Mouse (Mus musculus) left cerebral cortex, postnatal 25 days (tissue): ENCODE results near the gene Pus10. TPM values are rescaled to one million over a fixed set of nuclear protein-coding genes. Genes with fewer than 3 reads are reported as not detected.
A peak's percentile ranks its signal among the peaks of the same experiment; 100 is the strongest.

ENCODE experiments used
- DNase-seq, 2 experiments: peaks; one replicate each; pipeline ENCODE4 v3.0.0; 2022; ENCODE audit warnings: low spot score in 2 of 2, mixed read lengths in 1 of 2
- intact Hi-C: fragments of 180-260 bp; cut with DNase I; formaldehyde crosslinking; loops from one replicate; pipeline ENCODE4 v1.15.1; 2025
- total RNA-seq, 2 experiments: library from RNA; stranded (reverse); gene quantifications; 2 replicates each; pipeline ENCODE4 v1.2.3; 2021

Gene Pus10
- total RNA-seq, 2 experiments from 2014 or later, result 16.0 to 19.6 TPM

GRCm38 (mm10) chr11:23686671-23687070 is 21.2 kb downstream of the Pus10 start:
- DNase-seq, result no peak
- intact Hi-C loops, result no loop called here

DNA sequence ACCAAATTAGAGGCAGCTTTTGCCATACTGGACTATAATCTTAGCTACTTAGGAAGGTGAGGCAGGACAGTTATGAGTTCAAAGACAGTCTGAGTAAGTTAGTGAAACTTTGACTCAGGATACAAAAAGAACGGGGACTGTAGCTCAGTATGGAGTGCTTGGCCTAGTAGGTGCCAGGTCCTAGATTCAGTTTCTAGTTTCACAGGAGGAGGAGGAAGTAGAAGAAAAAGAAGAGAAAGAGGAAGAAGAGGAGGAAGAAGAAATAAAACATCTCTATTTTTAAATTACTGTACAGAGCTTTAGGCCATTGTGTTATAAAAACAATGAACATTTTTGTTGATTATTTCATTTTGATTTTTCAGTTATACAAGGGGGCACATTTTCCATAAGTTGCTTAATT is 22.6 kb downstream of the Pus10 start:
- intact Hi-C loops, result no loop called here
- DNase-seq, result no peak

DNA sequence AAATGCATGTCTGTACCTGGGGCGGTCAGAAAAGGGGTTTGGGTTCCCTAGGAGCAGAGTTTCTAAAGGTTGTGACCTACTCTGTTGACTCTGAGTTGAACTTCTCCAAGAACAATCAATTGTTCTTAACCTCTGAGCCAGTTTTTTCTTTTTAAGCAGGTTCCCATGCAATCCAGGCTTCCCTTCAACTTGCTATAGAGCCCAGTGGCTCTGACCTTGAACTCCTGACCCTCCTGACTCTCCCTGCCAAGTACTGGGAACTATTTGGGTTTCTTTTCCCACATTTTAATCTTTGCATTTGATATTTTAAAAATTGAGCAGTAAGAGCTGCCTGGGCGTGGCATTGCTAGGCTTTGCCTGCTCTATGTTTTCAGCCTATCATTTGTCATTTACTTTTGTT is 27.8 kb downstream of the Pus10 start:
- DNase-seq, result no peak
- intact Hi-C loops, result no loop called here

DNA sequence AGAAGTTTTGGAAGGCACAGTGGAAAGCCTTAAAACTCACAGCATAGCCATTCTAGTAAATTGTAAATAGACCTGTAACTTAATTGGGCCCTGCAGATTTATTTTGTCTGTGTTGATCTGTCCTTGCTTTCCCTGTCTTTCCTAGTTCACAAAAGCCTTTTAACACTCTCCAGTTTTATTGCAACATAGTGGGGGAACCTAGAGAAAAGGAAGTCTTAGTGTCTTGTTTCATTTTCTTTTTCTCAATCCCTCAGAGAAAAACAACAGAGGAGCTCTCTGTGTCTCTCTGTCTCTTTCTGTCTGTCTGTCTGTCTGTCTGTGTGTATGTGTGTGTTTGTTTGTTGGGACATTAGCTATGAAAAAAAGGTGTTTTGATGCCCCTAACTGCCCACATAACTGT is 30.4 kb downstream of the Pus10 start:
- DNase-seq, result no peak
- intact Hi-C loops, result no loop called here

DNA sequence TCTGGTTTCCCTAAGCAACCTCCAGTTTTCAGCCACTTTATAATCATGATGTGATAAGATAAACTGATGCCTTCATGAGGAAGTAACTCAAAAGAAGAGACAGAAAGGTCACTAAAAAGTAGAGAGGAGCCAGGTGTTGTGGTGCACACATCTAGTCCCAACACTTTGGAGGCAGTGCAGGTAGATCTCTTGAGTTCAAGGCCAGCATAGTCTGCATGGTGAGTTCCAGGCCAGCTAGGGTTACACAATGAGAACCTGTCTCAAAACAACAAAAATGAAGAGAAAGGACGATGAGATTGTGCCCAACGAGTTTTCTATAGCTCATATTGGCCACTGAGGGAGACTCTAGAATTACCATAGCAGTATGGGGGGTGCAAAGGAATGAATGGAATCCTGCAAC is 33.1 kb downstream of the Pus10 start:
- intact Hi-C loops, result no loop called here
- no peak for DNase-seq

DNA sequence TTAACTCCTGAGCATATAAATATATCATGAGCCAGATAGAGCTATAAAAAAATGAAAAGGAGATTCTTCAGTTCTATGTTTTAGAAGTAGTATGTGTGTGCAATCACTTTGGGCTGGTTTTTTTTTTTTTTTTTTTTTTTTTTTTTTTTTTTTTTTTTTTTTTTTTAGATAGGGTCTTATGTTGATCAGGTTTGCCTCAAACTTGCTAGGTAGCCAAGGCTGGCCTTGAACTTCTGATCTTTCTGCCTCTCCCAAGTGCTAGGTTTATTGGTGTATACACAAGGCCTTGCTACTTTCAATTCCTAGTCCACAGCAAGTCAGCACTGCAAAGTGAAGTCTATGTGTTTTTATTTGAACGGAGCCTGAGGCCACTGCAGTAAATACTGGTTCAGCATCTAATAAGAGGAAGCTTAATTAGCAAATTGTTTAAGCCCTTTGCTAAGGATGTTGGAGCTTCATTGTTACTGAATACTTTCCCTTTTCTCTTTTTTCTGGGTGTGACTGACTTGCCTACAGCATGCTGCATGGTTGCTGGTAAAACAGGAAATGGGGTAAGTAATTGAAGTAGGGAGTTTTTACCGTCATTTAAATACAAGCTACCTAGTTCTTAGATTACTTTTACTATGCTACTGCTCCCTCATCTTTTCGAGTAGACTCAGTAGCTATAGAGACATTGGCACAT is 34.1 kb downstream of the Pus10 start:
- DNase-seq, result no peak
- intact Hi-C loops, result no loop called here

GRCm38 (mm10) chr11:23701831-23702230 is 36.4 kb downstream of the Pus10 start:
- intact Hi-C loops, result no loop called here
- no peak for DNase-seq

DNA sequence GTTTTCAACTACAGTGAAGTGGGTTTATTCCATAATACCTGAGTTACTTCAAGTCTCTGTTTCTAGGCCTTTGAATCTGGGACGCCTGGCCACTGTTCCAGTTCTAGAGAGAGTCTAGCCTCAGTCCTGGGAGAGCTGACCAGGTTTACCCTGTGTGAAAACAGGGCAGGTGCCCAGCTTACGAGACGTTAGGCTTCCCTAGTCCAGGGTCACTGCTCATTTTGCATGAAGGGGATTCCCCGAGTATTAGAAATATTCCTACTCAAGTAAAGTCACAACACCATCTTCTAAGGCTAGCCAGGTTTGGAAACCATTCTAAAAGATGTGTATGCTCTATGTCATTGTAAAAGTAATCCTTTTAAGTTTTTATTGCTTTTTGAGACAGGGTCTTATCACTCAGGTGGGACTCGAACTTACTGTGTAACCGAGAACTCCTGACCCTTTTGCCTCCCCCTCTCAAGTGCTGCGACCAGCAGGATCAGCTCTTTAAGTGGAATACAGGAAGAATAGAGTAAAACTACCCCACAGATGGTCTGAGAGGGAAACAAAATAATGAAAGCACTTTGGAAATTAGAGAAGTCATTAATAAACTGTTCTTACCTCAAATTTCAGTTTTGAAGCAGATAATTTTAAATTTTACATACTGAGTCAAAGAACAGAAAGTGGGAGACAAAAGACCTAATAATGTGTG is 39.3 kb downstream of the Pus10 start:
- no peak for DNase-seq
- intact Hi-C loops, result no loop called here

DNA sequence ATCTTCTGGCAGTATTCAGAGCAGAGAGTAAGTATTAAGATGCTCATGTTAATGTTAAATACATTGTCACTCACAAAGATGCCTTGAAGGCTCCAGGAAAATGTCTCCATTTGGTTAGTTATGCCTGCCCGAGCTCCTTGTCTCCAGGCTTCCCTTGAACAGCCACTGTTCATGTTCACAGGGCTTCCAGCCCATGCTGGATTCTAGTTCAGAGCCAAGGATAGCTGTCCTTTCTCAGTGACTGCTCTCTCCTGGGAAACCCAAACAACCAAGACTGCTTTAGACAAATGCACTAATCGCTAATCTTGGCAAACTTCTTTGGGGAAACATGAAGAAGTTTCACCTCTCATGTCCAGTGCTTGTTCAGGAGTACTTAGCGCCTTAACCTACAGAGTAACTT is 46.8 kb downstream of the Pus10 start:
- intact Hi-C loops, result loop anchor here (5.0 kb wide), 1 partner anchor 175 kb away; no protein-coding TSS in a partner anchor
- DNase-seq, result no peak

DNA sequence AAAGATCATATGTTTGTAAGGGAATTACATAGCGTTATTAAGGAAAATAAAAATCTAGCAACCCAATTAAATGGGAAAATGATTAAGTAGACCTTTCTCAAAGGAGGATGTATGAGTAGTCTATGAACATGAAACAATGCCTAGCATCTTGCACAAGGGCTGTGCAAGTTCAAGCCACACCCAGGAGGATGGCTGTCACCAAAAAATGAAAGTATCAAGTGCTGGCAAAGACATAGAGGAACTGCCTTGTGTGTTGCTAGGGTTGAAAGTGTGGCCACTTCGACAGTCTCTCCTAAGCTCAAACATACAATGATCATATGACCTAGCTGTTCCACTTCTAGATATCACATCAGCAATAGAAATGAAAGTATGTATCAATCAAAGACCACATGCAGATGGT is 53.4 kb downstream of the Pus10 start:
- DNase-seq, result no peak
- intact Hi-C loops, result no loop called here

DNA sequence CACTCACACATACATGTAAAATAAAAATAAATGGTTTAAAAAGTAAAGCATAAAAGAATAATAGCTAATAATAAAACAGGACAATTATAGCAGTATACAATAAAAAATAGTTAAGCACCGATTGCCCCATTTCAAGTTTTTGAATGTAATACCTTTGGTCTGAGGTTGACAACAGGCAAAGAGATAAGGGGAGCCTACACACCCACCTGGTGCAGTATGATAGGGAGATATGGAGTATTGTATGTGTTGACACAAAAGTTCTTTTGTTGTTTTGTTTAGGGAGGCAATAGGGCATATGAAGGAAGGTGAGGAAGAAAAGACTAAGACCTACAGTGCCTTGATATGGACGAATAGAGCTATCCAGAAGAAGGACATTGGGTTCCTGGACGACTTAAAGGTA is 54.4 kb downstream of the Pus10 start:
- intact Hi-C loops, result no loop called here
- DNase-seq, result no peak

DNA sequence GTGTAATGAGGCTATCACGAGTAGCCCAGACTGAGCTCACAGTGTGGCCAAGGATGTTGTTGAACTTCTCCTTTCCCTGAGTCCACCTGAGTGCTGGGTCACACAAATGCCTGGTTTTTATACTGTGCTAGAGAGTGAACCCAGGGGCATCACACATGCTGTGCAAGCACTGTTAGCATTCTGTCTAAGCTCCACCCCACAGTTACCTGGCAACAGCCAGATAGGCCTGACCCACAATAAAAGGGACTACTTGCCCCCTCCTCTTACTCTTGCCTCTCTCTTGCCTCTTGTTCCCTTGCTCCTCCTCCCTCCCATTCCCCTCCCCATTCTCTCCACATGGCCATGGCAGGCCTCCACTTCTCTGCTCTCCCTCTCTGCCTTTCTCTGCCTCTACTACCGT is 56.9 kb downstream of the Pus10 start:
- intact Hi-C loops, result no loop called here
- DNase-seq, result no peak

GRCm38 (mm10) chr11:23725850-23726249 is 60.4 kb downstream of the Pus10 start:
- no peak for DNase-seq
- intact Hi-C loops, result no loop called here

- intact Hi-C loops, result no loop called here
- DNase-seq, result no peak
Measured at GRCm38 (mm10) chr11:23726441-23726840, 61.0 kb downstream of the Pus10 start.

- intact Hi-C loops, result no loop called here
- DNase-seq, result no peak
Measured at GRCm38 (mm10) chr11:23728186-23728585, 62.7 kb downstream of the Pus10 start.

DNA sequence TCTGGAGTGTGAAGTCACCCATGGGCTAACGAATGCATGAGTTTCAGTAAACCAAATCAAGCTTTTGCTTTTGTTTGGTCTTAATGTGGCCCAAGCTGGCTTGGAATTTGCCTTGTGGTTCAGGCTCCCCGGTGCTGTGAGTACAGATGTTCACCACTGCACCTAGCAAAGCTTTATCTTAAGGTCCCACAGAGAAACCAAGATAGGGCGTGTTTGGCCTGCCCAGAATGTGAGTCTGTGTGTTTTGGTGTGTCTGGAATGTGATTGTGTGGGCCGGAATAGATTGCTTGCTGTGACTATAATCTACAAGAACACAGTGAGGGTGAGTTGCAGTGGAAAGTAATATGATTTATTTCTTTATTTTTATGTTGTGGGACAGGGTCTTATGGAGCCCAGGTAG is 64.6 kb downstream of the Pus10 start:
- intact Hi-C loops, result no loop called here

GRCm38 (mm10) chr11:23732840-23733239 is 67.4 kb downstream of the Pus10 start:
- no peak for DNase-seq
- intact Hi-C loops, result no loop called here

More for the DNA sequence above, 64.6 kb downstream of the Pus10 start:
- DNase-seq, result no peak

GRCm38 (mm10) chr11:23734749-23735286 is 69.3 kb downstream of the Pus10 start:
- DNase-seq, result no peak
- intact Hi-C loops, result no loop called here

GRCm38 (mm10) chr11:23735820-23736470 is 70.5 kb downstream of the Pus10 start:
- intact Hi-C loops, result no loop called here
- peak in 1 of 2 experiments; percentile 70 for DNase-seq

DNA sequence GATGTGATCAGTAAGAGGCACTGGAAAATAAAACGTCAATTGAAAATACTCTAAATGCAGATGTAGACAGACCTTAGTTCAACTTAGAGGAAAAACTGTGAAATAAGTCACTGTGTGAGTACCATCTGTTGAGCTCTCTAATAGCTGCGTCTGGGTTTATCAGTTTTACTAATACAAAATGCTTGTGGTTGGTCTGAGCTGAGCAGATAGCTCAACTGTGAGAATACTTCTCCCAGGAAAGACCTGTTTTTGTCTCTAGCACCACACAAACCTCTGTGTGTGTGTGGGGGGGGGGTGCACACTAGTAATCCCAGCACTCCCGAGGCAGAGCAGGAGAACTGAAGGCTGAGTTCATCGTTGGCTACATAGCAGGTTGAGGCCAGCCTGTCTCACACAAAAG is 75.4 kb downstream of the Pus10 start:
- no peak for DNase-seq
- intact Hi-C loops, result no loop called here

DNA sequence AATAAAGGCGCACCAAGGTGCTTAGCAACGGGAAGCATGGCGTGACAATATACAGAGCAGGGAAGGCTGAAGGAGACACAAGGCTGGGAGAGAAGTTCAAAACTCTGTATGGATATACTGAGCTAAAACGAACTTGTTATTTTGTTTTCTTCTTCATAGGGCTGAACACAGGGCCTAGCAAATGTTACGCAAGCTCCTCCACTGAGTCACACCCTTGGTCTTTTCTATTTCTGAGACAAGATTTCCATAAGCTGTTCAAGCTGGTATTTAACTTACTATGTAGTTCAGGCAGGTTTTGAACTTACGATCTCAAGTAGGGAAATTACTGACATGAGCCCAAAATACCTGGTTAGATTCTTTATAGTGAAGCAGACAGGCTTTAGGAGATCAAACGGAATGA is 75.9 kb downstream of the Pus10 start:
- DNase-seq, result no peak
- intact Hi-C loops, result no loop called here
